Mouse (Mus musculus) spleen, postnatal 14 days (tissue): Measurements from ENCODE around the gene Gm10310.
"Not testable (repeated sequence)": the region's sequence is repeated elsewhere in the genome, so short reads cannot be mapped to it uniquely, and the experiment has no call there.

Source experiments
- DNase-seq, 2 experiments: peaks; one replicate each; pipeline ENCODE4 v3.0.0; 2021 to 2022; ENCODE audit warnings: low spot score in 2 of 2

The Gm10310 gene

GRCm38 (mm10) chr10:129984962-129985361 is at the start of gene Gm10310:
Gene Gm10310, minus strand, starts transcription at chr10:129985062.
- not testable (repeated sequence) for DNase-seq

GRCm38 (mm10) chr10:130030048-130030447 is 45.2 kb upstream of the Gm10310 start, which contains the start of gene Olfr821:
Gene Olfr821, plus strand, starts transcription at chr10:130030348.
- DNase-seq = no peak

GRCm38 (mm10) chr10:130012321-130012720 is 27.5 kb upstream of the Gm10310 start, which contains the start of gene Olfr820:
Gene Olfr820, plus strand, starts transcription at chr10:130012621.
- DNase-seq = no peak

GRCm38 (mm10) chr10:130005366-130005765 is 20.5 kb upstream of the Gm10310 start:
- not testable (repeated sequence) for DNase-seq

GRCm38 (mm10) chr10:130004104-130004503 is 19.2 kb upstream of the Gm10310 start:
- DNase-seq = not testable (repeated sequence)

- not testable (repeated sequence) for DNase-seq
These were observed 3.0 kb downstream of the Gm10310 start for GRCm38 (mm10) chr10:129981867-129982266.

- DNase-seq = not testable (repeated sequence)
These were observed 8.8 kb downstream of the Gm10310 start, which contains the start of gene Olfr247 for GRCm38 (mm10) chr10:129976040-129976439. Gene Olfr247, minus strand, starts transcription at chr10:129976140.

GRCm38 (mm10) chr10:129972994-129973393 is 11.9 kb downstream of the Gm10310 start:
- not testable (repeated sequence) for DNase-seq

GRCm38 (mm10) chr10:129967166-129967565 is 17.7 kb downstream of the Gm10310 start, which contains the start of gene Olfr819:
Gene Olfr819, minus strand, starts transcription at chr10:129967266.
- not testable (repeated sequence) for DNase-seq

GRCm38 (mm10) chr10:129966232-129966631 is 18.6 kb downstream of the Gm10310 start:
- DNase-seq = not testable (repeated sequence)

- DNase-seq = no peak
These were observed 35.9 kb downstream of the Gm10310 start, which contains the start of gene Olfr818 for GRCm38 (mm10) chr10:129949000-129949399. Gene Olfr818, minus strand, starts transcription at chr10:129949100.
